Mouse (Mus musculus) urinary bladder, postnatal 25 days (tissue): Measurements from ENCODE around the gene Myrip.
"Not testable (repeated sequence)": the region's sequence is repeated elsewhere in the genome, so short reads cannot be mapped to it uniquely, and the experiment has no call there.

Source experiments
- DNase-seq: peaks from one replicate; pipeline ENCODE4 v3.0.0; 2022; ENCODE audit warnings: low spot score

The Myrip gene

GRCm38 (mm10) chr9:120395188-120395587 lies 93.9 kb downstream of the Myrip start:
- no peak for DNase-seq

- DNase-seq, result no peak
These were observed 95.4 kb downstream of the Myrip start for GRCm38 (mm10) chr9:120396579-120397185.

GRCm38 (mm10) chr9:120398289-120398688 lies 97.0 kb downstream of the Myrip start:
- no peak for DNase-seq

GRCm38 (mm10) chr9:120399537-120399936 lies 98.2 kb downstream of the Myrip start:
- not testable (repeated sequence) for DNase-seq

- no peak for DNase-seq
These were observed 101.1 kb downstream of the Myrip start for GRCm38 (mm10) chr9:120402368-120402767.

- DNase-seq, result no peak
These were observed 102.3 kb downstream of the Myrip start for GRCm38 (mm10) chr9:120403661-120404060.

- no peak for DNase-seq
These were observed 108.4 kb downstream of the Myrip start for GRCm38 (mm10) chr9:120409663-120410181.

- peak; percentile 47 for DNase-seq
These were observed 109.1 kb downstream of the Myrip start for GRCm38 (mm10) chr9:120410421-120410820.

- peak; percentile 70 for DNase-seq
These were observed 114.2 kb downstream of the Myrip start for GRCm38 (mm10) chr9:120415504-120415903.

- no peak for DNase-seq
These were observed 114.8 kb downstream of the Myrip start for GRCm38 (mm10) chr9:120416151-120416550.

- no peak for DNase-seq
These were observed 115.4 kb downstream of the Myrip start for GRCm38 (mm10) chr9:120416729-120417128.

GRCm38 (mm10) chr9:120418582-120418981 lies 117.3 kb downstream of the Myrip start:
- DNase-seq, result no peak

GRCm38 (mm10) chr9:120424567-120424966 lies 123.3 kb downstream of the Myrip start:
- no peak for DNase-seq

- DNase-seq, result peak; percentile 52
These were observed 124.5 kb downstream of the Myrip start for GRCm38 (mm10) chr9:120425768-120426167.

- no peak for DNase-seq
These were observed 126.9 kb downstream of the Myrip start for GRCm38 (mm10) chr9:120428181-120428580.

- DNase-seq, result peak; percentile 54
These were observed 132.4 kb downstream of the Myrip start for GRCm38 (mm10) chr9:120433747-120434146.

- DNase-seq, result no peak
These were observed 134.5 kb downstream of the Myrip start for GRCm38 (mm10) chr9:120435841-120436240.

- DNase-seq, result no peak
These were observed 135.5 kb downstream of the Myrip start for GRCm38 (mm10) chr9:120436854-120437253.

GRCm38 (mm10) chr9:120437266-120437876 lies 136.1 kb downstream of the Myrip start:
- DNase-seq, result no peak

GRCm38 (mm10) chr9:120438350-120438749 lies 137.0 kb downstream of the Myrip start:
- DNase-seq, result no peak

- no peak for DNase-seq
These were observed 137.5 kb downstream of the Myrip start for GRCm38 (mm10) chr9:120438781-120439180.

GRCm38 (mm10) chr9:120444642-120445041 lies 143.3 kb downstream of the Myrip start:
- DNase-seq, result no peak

GRCm38 (mm10) chr9:120449696-120450329 lies 148.5 kb downstream of the Myrip start:
- no peak for DNase-seq
